Mouse (Mus musculus): ENCODE data around the gene Odf3l1.

The Odf3l1 gene

DNA sequence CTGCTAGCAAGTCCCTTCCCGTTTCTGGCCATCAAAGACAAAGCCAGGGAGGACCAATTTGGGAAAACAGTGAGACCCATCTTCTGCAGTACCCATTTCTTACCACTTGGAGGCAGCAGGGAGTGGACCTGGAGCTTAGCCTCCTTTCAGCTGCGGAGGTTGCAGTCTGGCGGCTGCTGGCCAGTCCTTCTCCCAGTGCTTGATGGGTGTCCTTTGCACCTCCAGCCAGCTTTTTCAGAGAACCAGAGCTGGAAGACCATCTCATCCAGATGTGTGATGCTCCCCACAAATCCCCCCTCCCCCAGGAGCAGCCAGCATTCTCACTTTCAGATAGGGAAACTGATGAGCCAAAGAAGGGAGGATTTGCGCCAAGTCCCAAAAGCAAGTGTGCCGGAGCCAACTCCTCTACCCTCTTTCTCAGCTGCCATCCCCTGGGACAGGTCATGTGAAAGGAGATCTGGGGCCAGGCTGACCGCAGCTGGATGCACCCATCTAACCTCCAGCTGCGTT, 20.7 kb downstream of the Odf3l1 start:
- peak; percentile 55 to 80 for DNase-seq

- no peak for DNase-seq
Measured at GRCm38 (mm10) chr9:56842303-56842719, 22.2 kb downstream of the Odf3l1 start.

- no peak for DNase-seq
Measured at GRCm38 (mm10) chr9:56841864-56842263, 22.6 kb downstream of the Odf3l1 start.

- DNase-seq = no peak
Measured at GRCm38 (mm10) chr9:56840721-56841120, 23.8 kb downstream of the Odf3l1 start.

GRCm38 (mm10) chr9:56835152-56835551, 29.3 kb downstream of the Odf3l1 start:
- DNase-seq = no peak

- peak in 1 of 2 experiments; percentile 34 for DNase-seq
Measured at GRCm38 (mm10) chr9:56832900-56833299, 31.6 kb downstream of the Odf3l1 start.

- DNase-seq = no peak
Measured at GRCm38 (mm10) chr9:56831904-56832303, 32.6 kb downstream of the Odf3l1 start.

- DNase-seq = peak in 1 of 2 experiments; percentile 55
Measured at GRCm38 (mm10) chr9:56830162-56830561, 34.3 kb downstream of the Odf3l1 start.

- no peak for DNase-seq
Measured at GRCm38 (mm10) chr9:56828841-56829240, 35.6 kb downstream of the Odf3l1 start.

DNA sequence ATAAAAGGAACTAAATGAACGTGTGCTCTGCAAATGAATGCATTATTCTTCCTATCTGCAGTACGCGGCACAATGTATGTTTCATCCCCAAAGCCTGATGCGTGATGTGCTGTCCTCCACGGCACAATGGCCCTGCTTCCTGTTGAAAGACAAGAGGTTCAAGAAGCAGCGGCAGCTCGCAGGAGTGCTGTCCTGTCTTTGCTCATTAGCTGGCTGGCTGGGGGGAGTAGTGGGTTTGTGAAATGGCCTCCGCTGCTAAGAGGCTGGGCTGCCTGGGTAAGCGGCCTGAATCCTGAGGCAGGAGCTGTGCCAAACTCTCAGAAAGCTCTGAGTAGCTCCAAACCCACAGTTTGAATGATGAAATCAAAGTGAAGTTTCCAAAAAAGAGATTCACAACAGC, 36.3 kb downstream of the Odf3l1 start:
- DNase-seq = peak in 1 of 2 experiments; percentile 39

DNA sequence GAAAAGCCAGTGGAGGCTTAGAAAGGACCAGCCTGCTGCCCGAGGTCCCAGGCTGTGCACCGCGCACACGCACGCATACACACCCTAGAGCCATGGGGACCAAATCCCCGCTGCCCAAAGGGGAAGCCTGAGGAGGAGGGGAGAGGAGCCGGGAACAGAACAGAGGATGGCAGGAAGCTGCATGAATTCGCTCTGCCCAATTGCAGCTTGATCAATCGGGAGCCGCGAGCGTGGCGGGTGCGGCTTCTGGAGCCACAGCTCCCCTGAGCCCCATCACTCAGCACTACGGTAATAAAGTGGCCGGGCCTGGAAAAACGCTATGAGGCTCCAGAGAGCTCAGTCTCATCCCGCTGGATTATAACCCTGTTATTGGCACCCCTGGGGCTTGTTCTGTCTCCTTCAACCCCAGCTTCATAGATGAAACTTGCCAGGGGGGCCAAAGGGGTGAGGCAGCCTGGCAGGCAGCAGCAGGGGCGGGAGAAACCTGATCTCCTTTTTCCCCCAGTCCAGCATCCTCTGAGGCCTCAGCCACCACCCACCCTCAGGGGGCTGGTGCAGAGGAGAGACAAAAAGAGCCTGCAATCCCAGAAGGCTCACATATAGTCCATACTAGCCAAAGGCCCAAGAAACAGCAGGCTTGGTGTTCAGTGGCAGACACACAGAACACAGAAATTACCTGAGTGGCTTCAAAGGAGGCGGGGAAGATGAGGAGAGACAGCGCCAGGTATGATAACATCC, 38.8 kb downstream of the Odf3l1 start:
- no peak for DNase-seq

DNA sequence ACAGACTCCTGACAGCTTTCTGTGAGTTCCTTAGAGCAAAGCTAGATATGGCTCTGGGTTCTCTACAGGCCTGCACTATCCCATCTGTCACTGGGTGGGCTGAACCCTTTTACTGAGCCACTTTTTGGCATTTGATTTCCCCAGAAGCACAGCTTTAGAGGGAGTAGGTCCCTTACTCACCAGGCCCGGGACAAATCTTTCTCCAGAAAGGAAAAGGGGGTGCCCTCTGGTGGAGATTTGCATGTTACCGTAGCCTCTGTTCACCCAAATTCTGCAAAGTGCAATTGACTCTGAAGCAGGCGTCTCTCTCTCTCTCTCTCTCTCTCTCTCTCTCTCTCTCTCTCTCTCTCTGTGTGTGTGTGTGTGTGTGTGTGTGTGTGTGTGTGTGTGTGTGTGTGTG, 39.6 kb downstream of the Odf3l1 start:
- DNase-seq = peak in 1 of 2 experiments; percentile 23

GRCm38 (mm10) chr9:56810916-56811315, 53.6 kb downstream of the Odf3l1 start:
- no peak for DNase-seq

- DNase-seq = no peak
Measured at GRCm38 (mm10) chr9:56807990-56808389, 56.5 kb downstream of the Odf3l1 start.

GRCm38 (mm10) chr9:56803146-56803545, 61.3 kb downstream of the Odf3l1 start:
- no peak for DNase-seq

Data from lung, postnatal 4 days (tissue).